Mouse (Mus musculus): ENCODE data around the gene Stat2.
"Not testable (repeated sequence)": the region's sequence is repeated elsewhere in the genome, so short reads cannot be mapped to it uniquely, and the experiment has no call there.

Gene Stat2

DNA sequence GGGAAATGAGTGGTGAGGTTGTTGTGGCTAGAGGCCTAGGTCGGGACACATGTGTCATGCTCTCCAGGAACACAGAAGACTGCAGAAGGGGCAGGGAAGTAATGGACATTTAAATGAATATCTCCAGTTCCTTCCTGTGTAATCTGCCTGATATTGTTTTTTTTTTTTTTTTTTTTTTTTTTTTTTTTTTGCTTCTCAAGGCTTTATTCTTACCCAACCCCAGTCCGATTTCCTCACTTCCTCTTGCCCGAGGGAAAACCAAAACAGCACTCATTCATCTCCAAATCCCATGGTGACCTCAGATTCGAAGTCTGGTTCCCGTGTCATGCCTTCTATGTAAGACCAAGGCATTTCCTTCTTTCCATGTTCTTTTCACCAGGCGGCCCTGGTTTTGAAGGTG is 27.9 kb downstream of the Stat2 start:
- DNase-seq (ENCODE audit: low spot score in 2 of 2) = no peak

DNA sequence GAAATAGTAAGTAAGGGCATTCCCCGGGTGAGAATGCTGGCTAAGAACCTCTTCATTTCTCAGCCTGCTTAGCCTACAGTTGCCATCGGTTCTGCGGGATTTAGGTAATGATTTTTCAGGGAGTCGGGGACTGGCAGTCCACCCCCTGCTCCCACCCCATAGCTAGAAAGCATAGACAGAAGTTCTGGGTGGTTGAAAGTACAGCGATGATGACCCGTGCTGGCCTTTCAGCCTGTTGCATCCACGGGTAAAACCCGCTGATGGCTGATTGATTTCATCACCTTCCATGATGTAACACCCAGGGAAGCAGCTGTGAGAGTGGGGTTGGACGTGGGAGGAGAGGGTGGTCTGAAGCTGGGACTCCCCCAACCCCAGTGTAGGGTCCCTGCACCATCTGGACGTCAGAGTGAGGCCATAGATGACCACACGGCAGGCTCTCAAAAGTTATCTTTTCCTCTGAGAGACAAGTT is 28.4 kb downstream of the Stat2 start, which contains the start of gene Il23a:
Gene Il23a (minus strand): TSS at position 51 of the 470 bp plus-strand sequence.
- no peak for DNase-seq (ENCODE audit: low spot score in 2 of 2)

DNA sequence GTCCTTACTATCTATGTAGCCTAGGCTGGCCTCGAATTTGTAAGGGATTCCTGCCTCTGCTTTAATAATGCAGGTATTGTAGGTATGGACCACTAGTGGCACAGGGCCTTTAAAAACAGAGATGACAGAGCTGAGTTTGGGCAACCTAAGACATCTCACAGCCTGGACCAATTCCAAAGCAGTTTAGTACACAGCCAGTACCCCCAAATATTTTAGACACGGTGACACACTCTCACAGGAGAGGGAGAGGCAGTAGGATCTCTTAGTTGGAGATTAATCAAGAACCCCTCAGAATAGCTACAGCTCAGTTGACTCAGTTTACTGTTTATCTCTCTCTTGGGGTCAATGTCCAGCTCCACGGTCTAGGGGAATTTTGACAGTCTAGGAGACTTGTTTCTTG is 32.0 kb downstream of the Stat2 start:
- peak in 1 of 2 experiments; percentile 13 for DNase-seq (ENCODE audit: low spot score in 2 of 2)

DNA sequence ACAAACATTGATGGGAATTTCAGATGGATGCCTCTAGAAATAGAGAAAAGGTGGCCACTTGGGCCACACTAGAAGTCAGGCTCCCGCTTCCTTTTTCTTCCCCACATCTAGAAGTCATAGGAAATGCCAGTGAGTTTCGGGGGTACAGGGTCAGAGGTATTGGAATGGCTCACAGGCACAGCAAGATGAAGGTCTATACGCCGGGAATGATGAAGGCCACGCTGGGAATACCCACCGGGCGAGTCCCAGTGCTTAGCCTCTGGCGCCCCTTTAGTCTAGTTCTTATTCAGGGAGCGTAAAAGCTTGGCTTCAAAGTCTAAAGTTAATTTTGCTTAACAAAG is 32.4 kb downstream of the Stat2 start:
- no peak for DNase-seq (ENCODE audit: low spot score in 2 of 2)

DNA sequence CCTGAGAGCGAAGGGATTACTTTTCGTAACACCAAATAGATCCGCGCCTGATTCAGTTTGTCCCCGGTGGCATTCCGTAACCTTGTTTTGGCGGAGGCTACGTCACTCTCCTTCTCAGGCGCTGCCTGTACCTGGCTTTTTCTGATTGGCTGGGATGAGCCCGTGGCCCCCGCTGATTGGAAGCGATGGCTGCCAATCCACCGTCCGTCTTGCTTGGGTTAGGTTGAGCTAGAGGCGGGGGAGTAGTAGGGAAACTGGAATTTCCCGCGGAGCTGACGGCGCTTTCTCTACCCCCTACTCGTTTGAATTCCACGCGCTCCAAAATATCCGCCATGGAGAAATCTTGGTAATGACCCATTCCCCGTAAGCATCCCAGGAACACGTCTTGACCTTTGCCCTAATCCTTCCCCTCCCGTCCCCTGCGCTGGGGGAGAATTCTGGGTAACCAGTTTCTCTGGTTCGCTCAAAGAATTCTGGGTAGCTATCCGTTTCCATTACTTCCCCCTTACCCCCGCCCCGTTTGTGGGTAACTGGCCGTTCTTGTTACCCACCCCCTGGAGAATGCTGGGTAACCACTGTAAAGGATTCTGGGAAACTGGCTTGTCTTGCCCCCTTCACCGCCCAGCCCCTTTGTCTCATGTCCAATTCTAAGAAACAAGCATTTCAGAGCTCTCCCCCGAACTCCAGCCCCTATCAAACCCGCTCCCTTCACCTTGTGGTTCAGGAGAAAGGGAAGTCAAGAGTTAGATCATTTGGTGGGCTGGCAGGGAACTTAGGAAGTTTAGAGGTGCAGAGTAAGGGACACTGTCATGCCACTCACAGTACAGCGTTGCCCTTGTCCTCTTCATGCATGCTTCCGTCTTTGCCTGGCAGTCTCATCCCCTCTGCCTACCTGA is 33.0 kb downstream of the Stat2 start, which contains the start of gene Pan2:
Gene Pan2 (plus strand): TSS at position 210 of the 896 bp plus-strand sequence.
- DNase-seq (ENCODE audit: low spot score in 2 of 2) = peak; percentile 100

DNA sequence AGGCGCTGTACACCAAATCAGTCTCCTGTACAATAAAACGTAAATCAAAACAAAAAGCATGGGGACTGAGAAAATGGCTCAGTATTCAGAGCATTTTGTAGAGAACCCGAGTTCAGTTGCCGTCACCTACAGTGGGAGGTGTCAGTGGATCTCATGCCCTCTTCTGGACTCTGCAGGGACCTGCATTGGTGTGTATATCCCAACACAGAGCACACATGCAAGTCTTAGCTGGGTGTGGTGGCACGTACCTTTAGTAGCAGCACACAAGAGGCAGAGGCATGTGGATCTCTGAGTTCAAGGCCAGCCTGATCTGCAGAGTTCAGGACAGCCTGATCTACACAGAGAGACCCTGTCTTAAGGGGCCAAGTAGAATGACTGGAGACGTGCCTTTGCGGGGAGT is 39.3 kb downstream of the Stat2 start:
- DNase-seq (ENCODE audit: low spot score in 2 of 2) = no peak

DNA sequence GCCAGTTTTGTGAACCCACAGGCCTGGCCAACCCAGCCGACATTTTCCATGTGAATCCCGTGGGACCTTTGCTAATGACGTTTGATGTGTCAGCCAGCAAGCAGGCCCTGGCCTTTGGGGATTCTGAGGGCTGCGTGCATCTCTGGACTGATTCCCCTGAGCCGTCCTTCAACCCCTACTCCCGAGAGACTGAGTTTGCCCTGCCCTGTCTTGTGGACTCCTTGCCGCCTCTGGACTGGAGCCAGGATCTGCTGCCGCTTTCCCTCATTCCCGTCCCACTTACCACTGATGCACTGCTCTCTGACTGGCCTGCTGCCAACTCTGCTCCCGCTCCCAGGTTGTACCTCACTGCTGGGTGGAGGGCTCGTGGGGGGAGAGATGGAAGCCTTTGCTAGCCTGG is 39.8 kb downstream of the Stat2 start:
- no peak for DNase-seq (ENCODE audit: low spot score in 2 of 2)

DNA sequence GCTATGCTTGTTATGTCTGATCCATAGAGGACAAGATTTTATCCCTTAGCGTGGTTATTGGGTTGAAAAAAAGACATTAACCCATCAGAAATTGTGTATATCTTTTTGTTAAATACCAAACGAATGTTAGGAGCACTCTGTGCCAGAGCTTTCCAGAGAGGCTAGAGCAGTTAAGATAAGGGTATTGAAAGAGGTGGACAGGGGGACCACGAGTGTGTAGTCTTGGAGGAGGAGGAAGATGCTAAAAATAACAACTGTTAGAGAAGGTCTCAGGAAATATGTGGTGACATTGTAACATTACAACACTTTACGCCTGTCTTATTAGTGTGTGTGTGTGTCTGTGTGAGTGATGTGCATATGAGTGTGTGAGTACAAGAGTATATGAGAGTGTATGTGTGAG is 40.5 kb downstream of the Stat2 start:
- no peak for DNase-seq (ENCODE audit: low spot score in 2 of 2)

DNA sequence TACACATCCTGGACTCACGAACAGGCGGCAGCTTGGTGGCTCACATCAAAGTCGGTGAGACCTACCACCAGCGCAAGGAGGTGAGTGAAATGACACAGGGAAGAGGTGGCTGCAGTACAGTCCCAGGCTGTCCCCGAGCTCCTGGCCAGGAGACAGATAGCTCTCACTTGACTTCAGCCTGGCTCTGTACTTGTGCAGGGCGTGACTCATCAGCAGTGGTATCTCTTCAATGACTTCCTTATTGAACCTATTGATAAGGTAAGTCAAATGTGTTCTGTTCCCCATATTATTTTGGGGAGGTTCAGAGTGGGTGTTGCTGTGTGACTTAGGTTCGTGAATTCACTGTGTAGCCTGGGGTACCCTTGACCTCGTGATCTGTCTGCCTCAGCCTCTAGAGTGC is 45.2 kb downstream of the Stat2 start:
- no peak for DNase-seq (ENCODE audit: low spot score in 2 of 2)

DNA sequence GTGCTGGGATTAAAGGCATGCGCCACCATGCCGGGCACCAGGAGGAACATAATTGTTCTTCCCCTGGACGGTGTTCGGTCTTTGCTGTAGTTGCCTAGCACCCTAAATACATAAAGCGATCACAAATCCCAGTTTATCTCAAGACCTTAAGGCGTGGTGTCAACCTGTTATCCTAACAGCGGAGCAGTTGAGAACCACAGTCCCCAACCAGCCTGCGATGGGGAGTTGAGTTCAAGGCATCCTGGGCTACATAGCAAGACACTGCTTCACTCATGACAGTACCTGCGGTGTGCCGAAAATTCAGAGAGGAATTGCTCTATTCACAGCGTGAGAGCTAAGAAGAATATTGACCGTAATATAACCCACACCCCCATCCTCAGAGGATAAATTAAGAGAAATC is 51.3 kb downstream of the Stat2 start:
- no peak for DNase-seq (ENCODE audit: low spot score in 2 of 2)

DNA sequence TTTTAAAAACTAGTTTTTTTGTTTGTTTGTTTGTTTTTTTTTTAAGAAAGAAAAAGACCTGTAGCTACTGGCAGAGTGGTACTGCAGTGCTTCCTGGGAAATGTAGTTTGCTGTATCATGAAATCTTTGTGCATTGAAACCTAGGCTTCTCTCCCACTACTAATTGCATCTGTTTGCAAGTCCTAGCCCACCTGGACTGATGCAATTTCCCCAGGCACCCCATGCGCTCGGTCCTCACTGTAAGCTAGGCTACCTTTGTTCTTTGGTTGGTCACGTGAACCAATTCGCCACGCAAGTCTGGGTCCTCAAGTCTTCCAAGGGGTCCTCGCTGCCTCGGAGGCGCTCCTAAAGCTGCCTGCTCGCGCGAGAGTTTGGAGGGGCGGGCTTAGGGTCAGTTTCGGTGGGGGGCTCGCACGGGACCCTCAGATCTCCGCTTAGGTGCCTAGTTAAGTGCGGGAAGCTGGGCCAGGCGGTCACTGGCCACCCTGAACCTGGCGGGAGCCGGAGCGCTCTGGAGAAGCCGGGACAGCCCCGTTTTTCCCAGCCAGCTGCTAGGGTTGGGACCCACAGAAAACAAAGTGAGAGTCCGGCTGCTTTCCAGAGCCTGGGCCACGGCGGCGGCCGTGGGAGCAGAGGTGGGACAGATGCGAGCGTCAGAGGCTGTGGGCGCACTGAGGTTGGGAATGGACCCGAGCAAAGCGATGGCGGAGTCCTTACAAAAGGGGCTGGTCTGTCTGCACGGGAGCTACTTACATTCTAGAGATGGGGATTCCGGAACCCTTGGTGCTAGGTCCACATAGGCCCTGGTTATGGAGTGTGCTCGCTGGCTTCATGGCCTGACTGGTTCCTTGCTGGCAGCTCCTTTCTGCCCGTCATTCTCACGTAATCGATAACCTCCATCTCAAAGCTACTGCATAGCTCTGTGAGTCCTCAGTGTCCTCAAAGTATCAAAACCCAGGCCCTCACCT is 52.1 kb downstream of the Stat2 start, which contains the start of gene Cnpy2:
Gene Cnpy2 (plus strand): TSS at position 319 of the 968 bp plus-strand sequence.
- DNase-seq (ENCODE audit: low spot score in 2 of 2) = peak; percentile 86 to 89

DNA sequence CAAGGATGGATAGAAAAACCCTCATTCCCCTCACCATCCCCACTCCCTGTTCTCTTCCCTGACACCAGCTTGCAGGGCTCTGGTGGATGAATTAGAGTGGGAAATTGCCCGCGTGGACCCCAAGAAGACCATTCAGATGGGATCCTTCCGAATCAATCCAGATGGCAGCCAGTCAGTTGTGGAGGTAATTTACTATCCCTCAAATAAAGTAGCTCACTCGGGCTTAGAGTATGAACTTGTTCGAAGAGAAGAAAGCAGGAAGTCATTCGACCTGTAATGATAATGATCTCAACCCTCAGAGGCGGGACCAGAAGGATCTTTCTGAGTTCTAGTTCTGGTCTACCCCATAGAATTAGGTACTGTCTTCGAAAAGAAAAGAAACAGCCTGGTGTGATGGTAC is 53.2 kb downstream of the Stat2 start:
- DNase-seq (ENCODE audit: low spot score in 2 of 2) = no peak

DNA sequence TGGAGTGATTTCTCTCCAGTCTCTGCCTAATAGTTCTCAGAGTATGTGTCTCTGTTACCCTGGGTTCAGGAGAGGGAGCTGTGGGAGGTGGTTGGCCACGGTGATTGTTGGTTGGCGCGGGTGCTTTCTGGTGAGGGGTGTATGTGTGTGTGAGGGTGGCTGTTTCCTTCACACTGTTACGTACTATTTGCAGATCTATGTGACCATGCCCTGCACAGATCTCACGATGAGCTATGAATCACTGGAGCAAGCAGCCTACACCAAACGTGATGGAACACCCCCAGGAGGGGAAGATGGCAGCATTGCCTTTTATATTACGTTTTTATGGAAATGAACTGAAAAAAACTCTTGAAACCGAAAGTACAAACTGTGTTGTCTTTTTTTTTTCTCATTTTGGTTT is 56.5 kb downstream of the Stat2 start:
- peak in 1 of 2 experiments; percentile 40 for DNase-seq (ENCODE audit: low spot score in 2 of 2)

DNA sequence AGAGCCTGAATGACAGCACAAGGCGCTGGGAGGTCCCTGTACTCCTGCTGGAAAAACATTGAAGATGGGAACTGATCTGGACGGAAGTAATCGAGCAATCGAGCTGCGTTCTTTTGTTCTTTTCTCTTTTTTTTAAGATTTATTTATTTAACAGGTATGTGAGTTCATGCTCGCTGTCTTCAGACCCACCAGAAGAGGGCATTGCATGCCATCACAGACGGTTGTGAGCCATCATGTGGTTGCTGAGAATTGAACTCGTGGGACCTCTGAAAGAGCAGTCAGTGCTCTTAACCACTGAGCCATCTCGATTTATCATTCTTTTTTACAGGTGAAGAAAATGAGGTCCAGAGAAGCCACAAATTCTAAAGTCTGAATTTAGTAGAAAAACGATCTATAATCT is 57.3 kb downstream of the Stat2 start:
- DNase-seq (ENCODE audit: low spot score in 2 of 2) = no peak

DNA sequence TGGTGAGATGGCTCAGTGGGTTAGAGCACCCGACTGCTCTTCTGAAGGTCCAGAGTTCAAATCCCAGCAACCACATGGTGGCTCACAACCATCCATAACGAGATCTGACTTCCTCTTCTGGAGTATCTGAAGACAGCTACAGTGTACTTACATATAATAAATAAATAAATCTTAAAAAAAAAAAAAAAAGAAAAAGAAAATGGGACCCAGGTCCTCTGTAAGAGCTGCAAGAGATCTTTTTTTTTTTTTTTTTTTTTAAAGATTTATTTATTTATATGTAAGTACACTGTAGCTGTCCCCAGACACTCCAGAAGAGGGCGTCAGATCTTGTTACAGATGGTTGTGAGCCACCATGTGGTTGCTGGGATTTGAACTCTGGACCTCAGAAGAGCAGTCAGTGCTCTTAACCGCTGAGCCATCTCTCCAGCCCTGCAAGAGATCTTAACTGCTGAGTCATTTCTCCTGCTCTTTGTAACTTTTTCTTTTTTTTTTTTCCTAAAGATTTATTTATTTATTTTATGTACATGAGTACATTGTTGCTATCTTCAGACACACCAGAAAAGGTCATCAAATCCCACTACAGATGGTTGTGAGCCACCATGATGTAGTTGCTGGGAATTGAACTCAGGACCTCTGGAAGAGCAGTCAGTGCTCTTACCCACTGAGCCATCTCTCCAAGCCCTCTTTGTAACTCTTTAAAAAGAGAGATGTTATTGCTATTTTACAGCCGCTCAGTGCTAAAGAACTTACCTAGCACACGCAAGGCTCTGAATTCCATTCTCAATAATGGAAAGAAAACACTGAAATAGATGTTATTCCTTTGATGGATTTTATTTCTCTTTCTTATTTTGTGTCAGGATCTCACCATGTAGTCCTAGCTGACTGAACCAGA is 62.2 kb downstream of the Stat2 start:
- DNase-seq (ENCODE audit: low spot score in 2 of 2) = not testable (repeated sequence)

DNA sequence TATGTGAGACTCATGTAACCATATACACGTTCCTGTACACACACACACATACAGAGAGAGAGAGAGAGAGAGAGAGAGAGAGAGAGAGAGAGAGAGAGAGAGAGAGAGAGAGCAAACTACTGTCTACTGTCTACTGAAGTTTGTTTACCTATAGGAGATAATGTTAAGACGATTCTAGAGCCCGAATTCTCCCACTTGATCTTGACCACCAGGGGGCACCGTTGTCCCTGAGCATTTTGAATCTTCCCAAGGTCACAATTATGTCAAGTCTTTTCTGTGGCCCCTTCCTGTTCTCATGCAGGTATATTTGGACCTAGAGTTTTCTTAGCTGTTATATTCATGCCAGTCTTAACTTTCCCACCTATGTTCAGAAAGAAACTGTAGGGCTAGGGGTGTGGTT is 65.2 kb downstream of the Stat2 start:
- peak; percentile 61 to 67 for DNase-seq (ENCODE audit: low spot score in 2 of 2)

DNA sequence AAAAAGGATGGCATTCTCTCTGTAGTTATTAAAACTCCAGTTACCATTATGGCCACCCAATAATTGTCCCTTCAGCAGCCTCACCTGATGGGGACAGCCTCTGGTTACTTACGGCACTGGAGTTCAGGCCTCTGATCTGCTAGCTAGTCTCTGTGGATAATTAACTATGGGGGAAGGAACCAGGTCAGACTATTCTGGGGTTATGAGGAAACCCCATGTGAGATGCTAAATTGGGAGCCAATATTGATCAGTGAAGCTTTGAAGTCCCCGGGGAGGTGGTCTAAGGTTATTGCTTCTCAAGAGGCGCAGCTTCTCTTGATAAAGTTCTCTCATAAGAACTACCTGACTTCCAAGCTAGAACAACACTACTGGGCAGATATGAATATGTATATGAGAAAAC is 65.8 kb downstream of the Stat2 start:
- no peak for DNase-seq (ENCODE audit: low spot score in 2 of 2)

DNA sequence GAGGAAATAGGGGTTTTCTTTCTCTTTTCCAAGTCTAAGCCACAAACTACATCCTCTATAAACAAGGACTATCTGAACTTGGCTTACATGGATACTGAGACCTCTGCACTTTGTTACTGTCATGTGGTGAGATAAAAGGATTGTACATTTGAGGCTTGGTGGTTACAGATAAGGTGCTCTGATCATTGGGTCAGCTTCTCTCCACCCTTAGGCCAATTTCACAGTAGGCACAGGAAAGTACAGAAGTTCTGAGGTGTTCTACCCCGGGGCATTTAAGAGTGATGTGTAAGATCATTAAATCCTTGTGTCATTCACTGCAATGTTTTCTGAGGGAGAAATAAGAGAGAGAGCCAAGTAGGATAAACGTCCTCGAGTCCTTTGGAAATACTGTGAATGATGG is 66.2 kb downstream of the Stat2 start:
- DNase-seq (ENCODE audit: low spot score in 2 of 2) = no peak

DNA sequence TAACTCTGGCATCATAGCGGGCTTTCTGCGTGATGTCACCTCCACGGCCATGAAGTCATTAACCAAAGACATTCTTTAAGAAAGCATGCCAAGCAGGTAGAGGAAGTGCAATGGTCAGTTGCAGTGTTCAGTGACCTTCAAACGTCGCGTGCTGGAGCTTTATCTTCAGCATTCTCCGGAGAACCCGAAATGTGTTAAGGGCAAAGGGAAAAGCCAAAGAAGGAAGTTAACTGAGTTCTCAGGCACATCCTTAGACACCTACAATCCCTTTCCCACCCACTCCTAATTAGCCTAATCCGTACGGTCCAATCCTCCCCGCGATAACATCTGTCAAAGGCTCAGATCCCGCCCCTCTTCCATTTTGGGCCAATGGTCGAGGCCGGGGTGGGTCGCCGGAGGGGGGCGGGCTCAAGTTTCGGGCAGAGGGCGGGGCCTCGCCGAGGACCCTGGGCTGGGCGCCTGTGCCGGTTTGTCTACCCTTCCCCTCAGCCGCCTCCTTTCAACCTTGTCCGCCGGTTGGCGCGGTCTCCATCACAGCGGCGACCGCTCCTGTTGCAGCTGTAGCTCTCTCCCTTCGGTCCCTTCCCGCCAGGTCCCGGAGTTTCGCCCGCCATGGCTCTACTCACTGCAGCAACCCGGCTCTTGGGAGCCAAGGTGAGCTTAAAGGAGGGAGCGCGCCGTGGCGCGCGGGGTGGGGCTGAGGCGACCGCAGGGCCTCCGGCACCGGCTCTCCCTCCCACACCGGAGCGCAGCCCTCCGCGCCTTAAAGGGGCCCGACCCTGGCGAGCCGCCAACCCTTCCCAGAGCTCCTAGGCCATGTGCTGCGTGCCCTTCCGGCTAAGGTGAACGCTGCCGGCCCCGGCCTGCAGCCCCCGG is 67.2 kb downstream of the Stat2 start, which contains the start of gene Cs:
Gene Cs (plus strand): TSS at position 429 of the 876 bp plus-strand sequence.
- DNase-seq (ENCODE audit: low spot score in 2 of 2) = peak; percentile 94

DNA sequence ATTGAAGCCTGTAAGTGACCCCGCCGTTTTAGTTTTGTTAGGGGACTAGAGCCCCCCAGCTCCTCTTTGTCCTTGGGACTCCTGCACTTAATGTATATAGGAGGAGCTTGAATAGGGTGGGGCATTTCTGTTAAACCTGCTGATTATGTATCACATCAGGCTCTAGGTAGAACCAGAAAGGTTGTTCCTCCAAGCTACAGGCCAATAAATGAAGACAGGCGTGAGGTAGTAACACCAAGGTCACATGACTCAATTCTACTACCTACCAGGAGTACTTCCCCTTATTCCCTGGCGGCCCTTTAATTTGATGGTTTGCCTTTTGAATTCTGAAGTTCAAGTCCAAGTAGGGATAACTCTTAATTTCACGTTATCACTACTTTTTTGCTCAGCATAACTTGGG is 68.1 kb downstream of the Stat2 start:
- no peak for DNase-seq (ENCODE audit: low spot score in 2 of 2)
